Mouse (Mus musculus): ENCODE results near the gene Spsb1. TPM values are rescaled to one million over a fixed set of nuclear protein-coding genes. Genes with fewer than 3 reads are reported as not detected.

Spsb1 gene
- polyA plus RNA-seq, 1 experiment from 2014 or later, result 15.6 TPM

- Histone ChIP-seq H3K4me2 (no peak overlapping the region), H3K4me1 (peaks cover 24% of the 10 kb centered on the region), H3K27me3 (replicated peaks) (no peaks in the 10 kb centered on the region), H3K27ac (no peak overlapping the region), H3K9ac (no peak overlapping the region), H3K9me3 (no peaks in the 10 kb centered on the region), H3K36me3 (no peaks in the 10 kb centered on the region), H3K4me3 (replicated peaks) (no peak overlapping the region)
- ATAC-seq (ENCODE audit: insufficient read depth, low FRiP score, low read depth), result no peak
- WGBS, result 82% methylated on average over 6 of the region's 6 CpGs
Observed at GRCm38 (mm10) chr4:149858097-149858496, 96.7 kb downstream of the Spsb1 start.

- H3K36me3 ChIP-seq, result no peaks in the 10 kb centered on the region
- WGBS, result 65% methylated on average over 3 of the region's 3 CpGs
Observed at GRCm38 (mm10) chr4:149857688-149858087, 97.2 kb downstream of the Spsb1 start.

GRCm38 (mm10) chr4:149855892-149856807, 98.7 kb downstream of the Spsb1 start:
- Histone ChIP-seq H3K4me3 (replicated peaks) (no peak overlapping the region), H3K9me3 (no peaks in the 10 kb centered on the region), H3K36me3 (no peaks in the 10 kb centered on the region), H3K9ac (no peak overlapping the region), H3K27ac (peak overlapping the region; percentile 38), H3K4me1 (peaks cover 24% of the 10 kb centered on the region), H3K27me3 (replicated peaks) (no peaks in the 10 kb centered on the region), H3K4me2 (peak overlapping the region; percentile 8; the same call in 1 of the 2 replicates)
- 0 out of 2 replicates have a peak, but pooled peaks have one; percentile 21 for ATAC-seq (ENCODE audit: insufficient read depth, low FRiP score, low read depth)
- WGBS, result 36% methylated on average over 19 of the region's 19 CpGs

More at GRCm38 (mm10) chr4:149857688-149858087, 97.2 kb downstream of the Spsb1 start:
- no peaks in the 10 kb centered on the region for H3K9me3 ChIP-seq
- no peak overlapping the region for H3K27ac ChIP-seq
- peaks cover 24% of the 10 kb centered on the region for H3K4me1 ChIP-seq
- no peaks in the 10 kb centered on the region for H3K27me3 ChIP-seq (replicated peaks)
- H3K4me2 ChIP-seq, result no peak overlapping the region
- H3K9ac ChIP-seq, result no peak overlapping the region
- no peak overlapping the region for H3K4me3 ChIP-seq (replicated peaks)
- ATAC-seq (ENCODE audit: insufficient read depth, low FRiP score, low read depth), result no peak

GRCm38 (mm10) chr4:149855180-149855891, 99.5 kb downstream of the Spsb1 start:
- WGBS, result 71% methylated on average over 10 of the region's 10 CpGs
- H3K4me2 ChIP-seq, result 0 out of 2 replicates have a peak overlapping the region, but pooled peaks have one; percentile 49
- peaks cover 24% of the 10 kb centered on the region for H3K4me1 ChIP-seq
- no peak overlapping the region; the same call in 1 of the 2 replicates for H3K27ac ChIP-seq
- H3K27me3 ChIP-seq (replicated peaks), result no peaks in the 10 kb centered on the region
- no peaks in the 10 kb centered on the region for H3K36me3 ChIP-seq
- ATAC-seq (ENCODE audit: insufficient read depth, low FRiP score, low read depth), result no peak
- no peak overlapping the region for H3K9ac ChIP-seq
- no peaks in the 10 kb centered on the region for H3K9me3 ChIP-seq
- no peak overlapping the region for H3K4me3 ChIP-seq (replicated peaks)

GRCm38 (mm10) chr4:149854770-149855169, 100.1 kb downstream of the Spsb1 start:
- Histone ChIP-seq H3K27me3 (replicated peaks) (no peaks in the 10 kb centered on the region), H3K27ac (no peak overlapping the region; the same call in 1 of the 2 replicates), H3K36me3 (no peaks in the 10 kb centered on the region), H3K4me3 (replicated peaks) (peak overlapping the region; percentile 22; the same call in 1 of the 2 replicates), H3K4me1 (peaks cover 24% of the 10 kb centered on the region), H3K9ac (no peak overlapping the region), H3K4me2 (peak overlapping the region; percentile 49), H3K9me3 (no peaks in the 10 kb centered on the region)
- ATAC-seq (ENCODE audit: insufficient read depth, low FRiP score, low read depth), result no peak
- WGBS, result 60% methylated on average over 9 of the region's 9 CpGs

GRCm38 (mm10) chr4:149854301-149854708, 100.5 kb downstream of the Spsb1 start:
- H3K9ac ChIP-seq, result no peak overlapping the region
- H3K9me3 ChIP-seq, result no peaks in the 10 kb centered on the region
- H3K27me3 ChIP-seq (replicated peaks), result no peaks in the 10 kb centered on the region
- H3K4me3 ChIP-seq (replicated peaks), result peak overlapping the region; percentile 22; the same call in 1 of the 2 replicates
- 6% methylated on average over 21 of the region's 21 CpGs for WGBS
- peak overlapping the region; percentile 49 for H3K4me2 ChIP-seq
- peak; percentile 65; the same call in 1 of the 2 replicates for ATAC-seq (ENCODE audit: insufficient read depth, low FRiP score, low read depth)
- no peaks in the 10 kb centered on the region for H3K36me3 ChIP-seq
- H3K27ac ChIP-seq, result no peak overlapping the region
- peaks cover 24% of the 10 kb centered on the region for H3K4me1 ChIP-seq

GRCm38 (mm10) chr4:149853698-149854284, 101.1 kb downstream of the Spsb1 start:
- Histone ChIP-seq H3K27me3 (replicated peaks) (no peaks in the 10 kb centered on the region), H3K27ac (no peak overlapping the region), H3K4me2 (peak overlapping the region; percentile 49), H3K4me1 (peaks cover 24% of the 10 kb centered on the region), H3K4me3 (replicated peaks) (no peak overlapping the region), H3K9ac (no peak overlapping the region), H3K9me3 (no peaks in the 10 kb centered on the region), H3K36me3 (no peaks in the 10 kb centered on the region)
- no peak for ATAC-seq (ENCODE audit: insufficient read depth, low FRiP score, low read depth)
- WGBS, result 70% methylated on average over 4 of the region's 4 CpGs

GRCm38 (mm10) chr4:149851554-149851953, 103.3 kb downstream of the Spsb1 start:
- H3K4me3 ChIP-seq (replicated peaks), result no peak overlapping the region
- H3K9me3 ChIP-seq, result no peaks in the 10 kb centered on the region
- H3K27me3 ChIP-seq (replicated peaks), result no peaks in the 10 kb centered on the region
- no peaks in the 10 kb centered on the region for H3K36me3 ChIP-seq
- WGBS, result 87% methylated on average over 8 of the region's 8 CpGs
- H3K9ac ChIP-seq, result no peak overlapping the region
- no peak overlapping the region for H3K4me2 ChIP-seq
- no peak for ATAC-seq (ENCODE audit: insufficient read depth, low FRiP score, low read depth)
- peaks cover 24% of the 10 kb centered on the region for H3K4me1 ChIP-seq
- no peak overlapping the region for H3K27ac ChIP-seq

GRCm38 (mm10) chr4:149850674-149851073, 104.2 kb downstream of the Spsb1 start:
- Histone ChIP-seq H3K9me3 (no peaks in the 10 kb centered on the region), H3K4me3 (replicated peaks) (no peak overlapping the region), H3K4me2 (no peak overlapping the region), H3K36me3 (no peaks in the 10 kb centered on the region), H3K4me1 (peaks cover 19% of the 10 kb centered on the region), H3K9ac (no peak overlapping the region), H3K27me3 (replicated peaks) (no peaks in the 10 kb centered on the region), H3K27ac (no peak overlapping the region)
- ATAC-seq (ENCODE audit: insufficient read depth, low FRiP score, low read depth), result no peak
- 50% methylated on average over 10 of the region's 10 CpGs for WGBS

GRCm38 (mm10) chr4:149850045-149850444, 104.8 kb downstream of the Spsb1 start:
- Histone ChIP-seq H3K4me2 (no peak overlapping the region), H3K9ac (no peak overlapping the region), H3K4me1 (peaks cover 16% of the 10 kb centered on the region), H3K9me3 (no peaks in the 10 kb centered on the region), H3K27ac (no peak overlapping the region), H3K4me3 (replicated peaks) (no peak overlapping the region), H3K27me3 (replicated peaks) (no peaks in the 10 kb centered on the region), H3K36me3 (no peaks in the 10 kb centered on the region)
- no peak for ATAC-seq (ENCODE audit: insufficient read depth, low FRiP score, low read depth)
- WGBS, result 83% methylated on average over 7 of the region's 7 CpGs

GRCm38 (mm10) chr4:149849035-149849434, 105.8 kb downstream of the Spsb1 start:
- Histone ChIP-seq H3K9me3 (no peaks in the 10 kb centered on the region), H3K27ac (no peak overlapping the region), H3K4me3 (replicated peaks) (no peak overlapping the region), H3K9ac (no peak overlapping the region), H3K4me1 (peaks cover 6% of the 10 kb centered on the region), H3K27me3 (replicated peaks) (no peaks in the 10 kb centered on the region), H3K36me3 (no peaks in the 10 kb centered on the region), H3K4me2 (no peak overlapping the region)
- 82% methylated on average over 5 of the region's 5 CpGs for WGBS
- ATAC-seq (ENCODE audit: insufficient read depth, low FRiP score, low read depth), result no peak

Data from stomach, embryonic 15.5 days (tissue).